Mouse (Mus musculus) thymus, postnatal 36 days (tissue): ENCODE results near the gene 4931406C07Rik.

Experiments
- DNase-seq, 2 experiments: peaks; one replicate each; pipeline ENCODE4 v3.0.0; 2022; ENCODE audit warnings: mixed read lengths in 2 of 2

Gene 4931406C07Rik

GRCm38 (mm10) chr9:15287846-15288245, 18.4 kb downstream of the 4931406C07Rik start:
- DNase-seq: no peak

- peak in 1 of 2 experiments; percentile 13 for DNase-seq
These were observed 20.8 kb downstream of the 4931406C07Rik start for GRCm38 (mm10) chr9:15285443-15285842.

- DNase-seq: no peak
These were observed 25.8 kb downstream of the 4931406C07Rik start for GRCm38 (mm10) chr9:15280491-15280879.

GRCm38 (mm10) chr9:15279649-15280490, 26.4 kb downstream of the 4931406C07Rik start, which contains the start of gene Med17:
Gene Med17, minus strand, starts transcription at chr9:15279931.
- DNase-seq: peak; percentile 90 to 91

- DNase-seq: no peak
These were observed 27.1 kb downstream of the 4931406C07Rik start for GRCm38 (mm10) chr9:15279139-15279648.

- DNase-seq: no peak
These were observed 27.9 kb downstream of the 4931406C07Rik start for GRCm38 (mm10) chr9:15278343-15278742.

GRCm38 (mm10) chr9:15276855-15277254, 29.4 kb downstream of the 4931406C07Rik start:
- no peak for DNase-seq

GRCm38 (mm10) chr9:15273981-15274380, 32.3 kb downstream of the 4931406C07Rik start:
- no peak for DNase-seq

- no peak for DNase-seq
These were observed 42.8 kb downstream of the 4931406C07Rik start for GRCm38 (mm10) chr9:15263487-15263886.

- DNase-seq: no peak
These were observed 44.3 kb downstream of the 4931406C07Rik start for GRCm38 (mm10) chr9:15261980-15262379.

GRCm38 (mm10) chr9:15256214-15256613, 50.0 kb downstream of the 4931406C07Rik start:
- DNase-seq: no peak

- no peak for DNase-seq
These were observed 51.7 kb downstream of the 4931406C07Rik start for GRCm38 (mm10) chr9:15254501-15254900.

GRCm38 (mm10) chr9:15252196-15252595, 54.1 kb downstream of the 4931406C07Rik start:
- no peak for DNase-seq

- no peak for DNase-seq
These were observed 55.9 kb downstream of the 4931406C07Rik start for GRCm38 (mm10) chr9:15250376-15250775.

- DNase-seq: no peak
These were observed 60.8 kb downstream of the 4931406C07Rik start for GRCm38 (mm10) chr9:15245319-15246075.

GRCm38 (mm10) chr9:15242130-15242529, 64.1 kb downstream of the 4931406C07Rik start:
- no peak for DNase-seq

- peak; percentile 22 to 44 for DNase-seq
These were observed 64.7 kb downstream of the 4931406C07Rik start for GRCm38 (mm10) chr9:15241596-15241939.

- no peak for DNase-seq
These were observed 65.2 kb downstream of the 4931406C07Rik start for GRCm38 (mm10) chr9:15240863-15241595.

GRCm38 (mm10) chr9:15240006-15240405, 66.2 kb downstream of the 4931406C07Rik start:
- DNase-seq: no peak

- DNase-seq: no peak
These were observed 67.0 kb downstream of the 4931406C07Rik start, which contains the start of gene Vstm5 for GRCm38 (mm10) chr9:15239042-15239925. Gene Vstm5, plus strand, starts transcription at chr9:15239045.

- DNase-seq: no peak
These were observed 67.8 kb downstream of the 4931406C07Rik start for GRCm38 (mm10) chr9:15238297-15238990.
